Mouse (Mus musculus): ENCODE measurements around the gene Lcn12. TPM values are rescaled to one million over a fixed set of nuclear protein-coding genes. Genes with fewer than 3 reads are reported as not detected.

Lcn12 gene
- total and polyA plus RNA-seq, 2 experiments from 2014 or later = not detected

DNA sequence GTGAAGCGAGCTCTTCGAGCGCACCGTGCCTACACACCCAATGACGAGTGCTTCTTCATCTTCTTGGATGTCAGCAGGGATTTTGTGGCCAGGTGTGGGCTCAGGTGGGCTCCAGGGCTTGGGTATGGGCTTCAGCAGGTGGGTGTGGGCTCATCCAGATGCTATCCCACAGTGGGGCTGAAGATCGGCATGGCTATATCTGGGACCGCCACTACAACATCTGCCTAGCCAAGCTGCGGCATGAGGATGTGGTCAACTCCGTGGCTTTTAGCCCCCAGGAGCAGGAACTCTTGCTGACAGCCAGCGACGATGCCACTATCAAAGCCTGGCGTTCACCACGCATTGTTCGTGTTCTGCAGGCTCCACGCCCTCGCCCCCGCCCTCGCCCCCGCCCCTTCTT is 10.8 kb upstream of the Lcn12 start:
- H3K4me2 ChIP-seq (ENCODE audit: low read depth, low read length, poor library complexity, severe bottlenecking) = no peak overlapping the region
- peaks cover 11% of the 10 kb centered on the region for H3K4me1 ChIP-seq (ENCODE audit: insufficient read depth, low read length)
- H3K9me3 ChIP-seq (ENCODE audit: low read length) = no peaks in the 10 kb centered on the region
- no peak overlapping the region for H3K27ac ChIP-seq (ENCODE audit: low read depth, low read length)
- 94% methylated on average over 19 of the region's 19 CpGs for WGBS
- DNase-seq (ENCODE audit: low spot score) = no peak
- no peak overlapping the region for H3K4me3 ChIP-seq (ENCODE audit: low read depth, low read length)
- H3K9ac ChIP-seq (replicated peaks; ENCODE audit: low read length, poor library complexity, severe bottlenecking) = no peak overlapping the region
- H3K27me3 ChIP-seq (ENCODE audit: insufficient read depth, low read length) = no peaks in the 10 kb centered on the region
- peaks cover 33% of the 10 kb centered on the region for H3K36me3 ChIP-seq (ENCODE audit: insufficient read depth, low read length)
- no peak for TF ChIP-seq CTCF (IDR thresholded peaks at IDR 0.05)
- no peak for ATAC-seq (ENCODE audit: low FRiP score)

DNA sequence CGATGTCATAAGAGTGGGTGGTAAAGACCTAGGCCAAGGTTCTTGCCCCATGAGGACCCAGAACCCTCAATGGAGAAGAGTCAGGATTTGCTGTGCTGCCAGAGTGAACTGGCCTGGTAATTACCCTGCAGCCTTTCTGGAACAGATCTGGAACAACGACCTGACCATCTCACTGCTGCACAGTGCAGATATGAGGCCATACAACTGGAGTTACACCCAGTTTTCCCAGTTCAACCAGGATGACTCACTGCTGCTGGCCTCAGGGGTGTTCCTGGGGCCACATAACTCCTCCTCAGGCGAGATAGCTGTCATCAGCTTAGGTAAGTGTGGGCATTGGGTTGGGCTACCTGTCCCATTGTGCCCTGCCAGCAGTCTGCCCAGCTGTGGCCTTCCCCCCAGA is 9.0 kb upstream of the Lcn12 start:
- no peaks in the 10 kb centered on the region for H3K9me3 ChIP-seq (ENCODE audit: low read length)
- 89% methylated on average over 3 of the region's 3 CpGs for WGBS
- peaks cover 33% of the 10 kb centered on the region for H3K36me3 ChIP-seq (ENCODE audit: insufficient read depth, low read length)
- H3K9ac ChIP-seq (replicated peaks; ENCODE audit: low read length, poor library complexity, severe bottlenecking) = no peak overlapping the region
- peaks cover 11% of the 10 kb centered on the region for H3K4me1 ChIP-seq (ENCODE audit: insufficient read depth, low read length)
- ATAC-seq (ENCODE audit: low FRiP score) (no peak), DNase-seq (ENCODE audit: low spot score) (no peak)
- H3K4me2 ChIP-seq (ENCODE audit: low read depth, low read length, poor library complexity, severe bottlenecking) = no peak overlapping the region
- no peak overlapping the region for H3K4me3 ChIP-seq (ENCODE audit: low read depth, low read length)
- H3K27ac ChIP-seq (ENCODE audit: low read depth, low read length) = no peak overlapping the region
- no peaks in the 10 kb centered on the region for H3K27me3 ChIP-seq (ENCODE audit: insufficient read depth, low read length)
- no peak for TF ChIP-seq CTCF (IDR thresholded peaks at IDR 0.05)

DNA sequence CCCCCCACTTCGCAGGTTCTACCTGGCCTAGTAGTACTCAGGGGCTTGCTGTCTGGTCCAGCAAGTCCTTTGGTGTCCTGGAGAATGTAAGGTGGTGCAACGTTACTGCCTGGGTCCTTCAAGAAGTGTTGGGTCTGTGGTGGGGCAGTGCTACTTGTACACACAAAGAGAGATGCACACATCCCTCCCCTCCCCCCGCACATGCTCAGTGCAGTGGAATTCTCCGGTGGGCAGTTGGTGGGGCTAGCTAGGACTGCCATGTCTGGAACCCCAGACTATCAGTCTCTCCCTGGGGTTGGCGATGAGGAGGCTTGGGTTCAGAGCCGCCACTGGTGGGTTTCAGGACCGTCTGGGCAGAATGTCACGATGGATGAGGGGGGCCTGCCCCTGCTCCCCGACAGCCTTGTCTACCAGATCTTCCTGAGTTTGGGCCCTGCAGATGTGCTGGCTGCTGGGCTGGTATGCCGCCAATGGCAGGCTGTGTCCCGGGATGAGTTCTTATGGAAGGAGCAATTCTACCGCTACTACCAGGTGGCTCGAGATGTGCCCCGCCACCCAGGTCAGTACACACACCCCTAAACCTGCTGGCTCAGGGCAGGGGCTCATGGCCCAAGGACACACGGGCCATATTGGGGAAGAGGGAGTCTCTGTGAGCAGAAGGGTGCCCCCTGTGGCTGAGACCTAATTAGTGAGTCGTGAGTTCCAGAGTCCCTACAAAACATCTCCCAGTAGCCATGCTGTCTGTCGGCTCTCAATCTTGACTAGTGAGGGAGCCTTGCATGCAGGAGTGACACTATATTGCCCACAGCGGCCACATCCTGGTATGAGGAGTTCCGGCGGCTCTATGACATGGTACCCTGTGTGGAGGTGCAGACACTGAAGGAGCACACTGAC is 8.1 kb upstream of the Lcn12 start, which contains the start of gene C8g:
Gene C8g, minus strand, starts transcription at position 127 of the 894 bp plus-strand sequence.
- TF ChIP-seq CTCF (IDR thresholded peaks at IDR 0.05) = 0 out of 2 replicates have a peak, but pooled peaks have one; percentile 3
- WGBS = 76% methylated on average over 20 of the region's 20 CpGs
- H3K4me1 ChIP-seq (ENCODE audit: insufficient read depth, low read length) = peaks cover 11% of the 10 kb centered on the region
- no peaks in the 10 kb centered on the region for H3K27me3 ChIP-seq (ENCODE audit: insufficient read depth, low read length)
- peak within 1 kb of the TSS; percentile 97 for H3K9ac ChIP-seq (replicated peaks; ENCODE audit: low read length, poor library complexity, severe bottlenecking)
- H3K4me3 ChIP-seq (ENCODE audit: low read depth, low read length) = peak within 1 kb of the TSS; percentile 86
- peak within 1 kb of the TSS; percentile 87 for H3K27ac ChIP-seq (ENCODE audit: low read depth, low read length)
- DNase-seq (ENCODE audit: low spot score) = peak; percentile 12
- H3K4me2 ChIP-seq (ENCODE audit: low read depth, low read length, poor library complexity, severe bottlenecking) = peak within 1 kb of the TSS; percentile 96
- peaks cover 33% of the 10 kb centered on the region for H3K36me3 ChIP-seq (ENCODE audit: insufficient read depth, low read length)
- ATAC-seq (ENCODE audit: low FRiP score) = no peak
- H3K9me3 ChIP-seq (ENCODE audit: low read length) = no peaks in the 10 kb centered on the region

DNA sequence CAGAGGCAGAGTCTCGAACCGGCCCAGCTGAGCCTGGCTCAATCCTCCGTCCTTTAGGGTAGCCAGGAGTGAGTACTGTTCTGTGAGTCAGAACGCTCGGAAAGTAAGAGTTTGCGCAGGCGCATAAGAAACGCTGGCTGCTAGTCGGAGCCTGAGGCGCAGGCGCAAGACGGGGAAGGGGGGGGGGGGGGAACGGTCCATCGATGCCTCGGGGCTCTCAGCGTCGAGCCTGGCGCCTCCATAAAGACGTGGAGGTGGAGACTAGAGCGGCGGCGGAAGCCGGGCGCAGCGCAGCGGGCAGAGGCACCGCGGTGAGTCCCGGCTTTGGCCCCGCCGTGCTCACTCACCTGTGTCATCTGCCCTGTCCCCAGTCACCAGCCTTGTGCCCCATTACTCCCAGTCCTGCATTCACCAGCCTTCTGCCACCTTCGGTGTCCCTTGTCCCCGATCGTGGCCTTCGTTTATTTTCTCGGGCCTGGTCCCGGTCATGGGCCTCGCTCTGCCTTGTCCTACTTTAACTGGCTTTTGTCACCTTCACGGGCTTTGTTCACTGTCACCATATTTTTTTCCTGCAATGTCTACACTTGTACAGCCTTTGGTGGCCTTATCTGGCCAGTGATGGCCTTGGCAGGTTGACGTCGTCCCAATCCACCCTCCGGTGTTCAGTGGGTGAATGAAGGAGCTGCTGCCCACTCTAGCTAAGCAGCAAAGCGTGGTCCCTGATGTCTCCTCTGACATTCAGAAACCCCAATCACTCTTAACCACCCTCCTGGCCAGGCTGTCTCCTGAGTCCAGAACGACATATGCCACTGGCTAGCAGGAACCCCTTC is 7.1 kb upstream of the Lcn12 start, which contains the start of gene Fbxw5:
Gene Fbxw5, plus strand, starts transcription at position 175 of the 830 bp plus-strand sequence.
- Histone ChIP-seq H3K27me3 (ENCODE audit: insufficient read depth, low read length) (no peaks in the 10 kb centered on the region), H3K4me3 (ENCODE audit: low read depth, low read length) (peak within 1 kb of the TSS; percentile 86), H3K4me2 (ENCODE audit: low read depth, low read length, poor library complexity, severe bottlenecking) (peak within 1 kb of the TSS; percentile 96), H3K36me3 (ENCODE audit: insufficient read depth, low read length) (peaks cover 30% of the 10 kb centered on the region), H3K4me1 (ENCODE audit: insufficient read depth, low read length) (peaks cover 11% of the 10 kb centered on the region), H3K9ac (replicated peaks; ENCODE audit: low read length, poor library complexity, severe bottlenecking) (peak within 1 kb of the TSS; percentile 97), H3K27ac (ENCODE audit: low read depth, low read length) (peak within 1 kb of the TSS; percentile 87), H3K9me3 (ENCODE audit: low read length) (no peaks in the 10 kb centered on the region)
- TF ChIP-seq CTCF (IDR thresholded peaks at IDR 0.05) = no peak
- 2% methylated on average over 35 of the region's 44 CpGs for WGBS
- peak; percentile 86 for ATAC-seq (ENCODE audit: low FRiP score)
- peak; percentile 98 for DNase-seq (ENCODE audit: low spot score)

GRCm38 (mm10) chr2:25500071-25500575 is 6.4 kb upstream of the Lcn12 start:
- H3K27ac ChIP-seq (ENCODE audit: low read depth, low read length) = peak overlapping the region; percentile 55
- 70% methylated on average over 6 of the region's 6 CpGs for WGBS
- H3K36me3 ChIP-seq (ENCODE audit: insufficient read depth, low read length) = peaks cover 25% of the 10 kb centered on the region
- peak overlapping the region; percentile 86 for H3K4me3 ChIP-seq (ENCODE audit: low read depth, low read length)
- peak overlapping the region; percentile 51 for H3K4me2 ChIP-seq (ENCODE audit: low read depth, low read length, poor library complexity, severe bottlenecking)
- DNase-seq (ENCODE audit: low spot score) (no peak), ATAC-seq (ENCODE audit: low FRiP score) (no peak)
- H3K27me3 ChIP-seq (ENCODE audit: insufficient read depth, low read length) = no peaks in the 10 kb centered on the region
- H3K9me3 ChIP-seq (ENCODE audit: low read length) = no peaks in the 10 kb centered on the region
- H3K9ac ChIP-seq (replicated peaks; ENCODE audit: low read length, poor library complexity, severe bottlenecking) = 0 out of 2 replicates have a peak overlapping the region, but pooled peaks have one; percentile 36
- no peak for TF ChIP-seq CTCF (IDR thresholded peaks at IDR 0.05)
- peaks cover 11% of the 10 kb centered on the region for H3K4me1 ChIP-seq (ENCODE audit: insufficient read depth, low read length)

Measured in midbrain, postnatal 0 days (tissue).